Mouse (Mus musculus): ENCODE measurements around the gene Frmd7.

GRCm38 (mm10) chrX:50917389-50917788 lies 25.1 kb downstream of the Frmd7 start:
- TF ChIP-seq POLR2A (IDR thresholded peaks at IDR 0.05; ENCODE audit: insufficient read depth, low read length) (no peak), CTCF (IDR thresholded peaks at IDR 0.05; ENCODE audit: low read depth, low read length) (no peak), EP300 (IDR thresholded peaks at IDR 0.05; ENCODE audit: insufficient read depth, low read depth, low read length) (no peak)
